Mouse (Mus musculus) lung, embryonic 15.5 days (tissue): ENCODE measurements around the gene Ier3. TPM values are rescaled to one million over a fixed set of nuclear protein-coding genes. Genes with fewer than 3 reads are reported as not detected.

Experiments used
- ATAC-seq: fragments of 200-750 bp; cut with Nextera tagmentation; 2 replicates; pipeline ENCODE4 v1.8.0; 2017; ENCODE audit warnings: moderate number of reproducible peaks, borderline replicate concordance; ENCODE audit not compliant: low FRiP score, low TSS enrichment; ENCODE audit errors: extremely low read depth
- H3K27ac ChIP-seq: fragments of 300-500 bp; sonication (generic); 2 replicates; pipeline ENCODE4 v1.5.1; 2015; ENCODE audit warnings: moderate library complexity, mild to moderate bottlenecking, inconsistent platforms
- H3K27me3 ChIP-seq: fragments of 300-500 bp; sonication (generic); 2 replicates; pipeline ENCODE4 v1.6.1; 2015; ENCODE audit warnings: inconsistent platforms
- H3K36me3 ChIP-seq: fragments of 300-500 bp; sonication (generic); 2 replicates; pipeline ENCODE4 v1.6.1; 2015; ENCODE audit warnings: inconsistent platforms
- H3K4me1 ChIP-seq: fragments of 300-500 bp; sonication (generic); 2 replicates; pipeline ENCODE4 v1.6.1; 2015; ENCODE audit warnings: inconsistent platforms
- H3K4me2 ChIP-seq: fragments of 300-500 bp; sonication (generic); 2 replicates; pipeline ENCODE4 v1.6.1; 2015; ENCODE audit warnings: inconsistent platforms, mild to moderate bottlenecking, moderate library complexity
- H3K4me3 ChIP-seq: fragments of 300-500 bp; sonication (generic); 2 replicates; pipeline ENCODE4 v1.5.1; 2015; ENCODE audit warnings: mild to moderate bottlenecking, inconsistent platforms
- H3K9ac ChIP-seq: fragments of 300-500 bp; sonication (generic); 2 replicates; pipeline ENCODE4 v1.6.1; 2015; ENCODE audit warnings: inconsistent platforms
- H3K9me3 ChIP-seq: fragments of 300-500 bp; sonication (generic); 2 replicates; pipeline ENCODE4 v1.6.1; 2016; ENCODE audit warnings: inconsistent platforms
- WGBS: fragments of 180-500 bp; shearing (Covaris S2); methylation state at CpG from one replicate; pipeline ENCODE4 v1.1.7; 2015; 5-methylcytosine and 5-hydroxymethylcytosine counted together
- polyA plus RNA-seq: library from polyadenylated mRNA; unstranded; fragments of >200 nt; fragmentation: Nextera tagmentation; extraction: Ambion mirVana; gene quantifications from 2 replicates; pipeline ENCODE4 v1.2.1, GENCODE M21; 2015

Gene Ier3
- polyA plus RNA-seq, 1 experiment from 2014 or later, result 17.9 TPM

- Histone ChIP-seq H3K9me3 (no peaks in the 10 kb centered on the region), H3K4me3 (no peak overlapping the region), H3K27me3 (no peaks in the 10 kb centered on the region), H3K36me3 (no peaks in the 10 kb centered on the region), H3K4me1 (no peaks in the 10 kb centered on the region), H3K4me2 (no peak overlapping the region), H3K27ac (no peak overlapping the region), H3K9ac (no peak overlapping the region)
- WGBS, result 87% methylated on average over 4 of the region's 4 CpGs
- no peak for ATAC-seq
Observed at GRCm38 (mm10) chr17:35790933-35791332, 30.6 kb upstream of the Ier3 start.

- no peak for ATAC-seq
- Histone ChIP-seq H3K4me3 (no peak overlapping the region), H3K9me3 (no peaks in the 10 kb centered on the region), H3K27me3 (no peaks in the 10 kb centered on the region), H3K4me2 (no peak overlapping the region), H3K9ac (no peak overlapping the region), H3K4me1 (no peaks in the 10 kb centered on the region), H3K36me3 (no peaks in the 10 kb centered on the region), H3K27ac (no peak overlapping the region)
- 42% methylated on average over 2 of the region's 2 CpGs for WGBS
Observed at GRCm38 (mm10) chr17:35792837-35793236, 28.6 kb upstream of the Ier3 start.

GRCm38 (mm10) chr17:35795099-35795498 lies 26.4 kb upstream of the Ier3 start:
- no peak for ATAC-seq
- Histone ChIP-seq H3K4me1 (no peaks in the 10 kb centered on the region), H3K4me2 (no peak overlapping the region), H3K27me3 (no peaks in the 10 kb centered on the region), H3K27ac (no peak overlapping the region), H3K9me3 (no peaks in the 10 kb centered on the region), H3K36me3 (no peaks in the 10 kb centered on the region), H3K9ac (no peak overlapping the region), H3K4me3 (no peak overlapping the region)
- 29% methylated on average over 2 of the region's 2 CpGs for WGBS

GRCm38 (mm10) chr17:35795656-35796055 lies 25.8 kb upstream of the Ier3 start:
- ATAC-seq, result no peak
- Histone ChIP-seq H3K36me3 (no peaks in the 10 kb centered on the region), H3K4me2 (no peak overlapping the region), H3K27me3 (no peaks in the 10 kb centered on the region), H3K27ac (no peak overlapping the region), H3K9me3 (no peaks in the 10 kb centered on the region), H3K4me1 (0 out of 2 replicates have a peak, but pooled peaks cover 4% of the 10 kb centered on the region), H3K9ac (no peak overlapping the region), H3K4me3 (no peak overlapping the region)
- whole genome bisulfite sequencing, result 62% methylated on average over 6 of the region's 6 CpGs

GRCm38 (mm10) chr17:35796835-35797234 lies 24.6 kb upstream of the Ier3 start:
- Histone ChIP-seq H3K27me3 (no peaks in the 10 kb centered on the region), H3K9ac (no peak overlapping the region), H3K27ac (no peak overlapping the region), H3K4me1 (peaks cover 12% of the 10 kb centered on the region; the same call in 1 of the 2 replicates), H3K4me3 (no peak overlapping the region), H3K4me2 (no peak overlapping the region), H3K9me3 (no peaks in the 10 kb centered on the region), H3K36me3 (no peaks in the 10 kb centered on the region)
- WGBS, result 67% methylated on average over 5 of the region's 5 CpGs
- no peak for ATAC-seq

- ATAC-seq, result no peak
Observed at GRCm38 (mm10) chr17:35800905-35801304, 20.6 kb upstream of the Ier3 start.

GRCm38 (mm10) chr17:35803020-35803419 lies 18.5 kb upstream of the Ier3 start:
- WGBS, result 20% methylated on average over 6 of the region's 6 CpGs
- no peaks in the 10 kb centered on the region for H3K9me3 ChIP-seq
- H3K4me3 ChIP-seq, result no peak overlapping the region
- H3K4me2 ChIP-seq, result no peak overlapping the region
- ATAC-seq, result no peak
- H3K36me3 ChIP-seq, result no peaks in the 10 kb centered on the region
- H3K27me3 ChIP-seq, result no peaks in the 10 kb centered on the region
- H3K27ac ChIP-seq, result peak overlapping the region; percentile 45; the same call in 1 of the 2 replicates
- no peak overlapping the region for H3K9ac ChIP-seq
- peaks cover 25% of the 10 kb centered on the region for H3K4me1 ChIP-seq

More at GRCm38 (mm10) chr17:35800905-35801304, 20.6 kb upstream of the Ier3 start:
- 53% methylated on average over 2 of the region's 2 CpGs for WGBS
- H3K4me2 ChIP-seq, result no peak overlapping the region
- H3K27ac ChIP-seq, result 0 out of 2 replicates have a peak overlapping the region, but pooled peaks have one; percentile 7
- no peak overlapping the region for H3K9ac ChIP-seq
- no peak overlapping the region for H3K4me3 ChIP-seq
- peaks cover 25% of the 10 kb centered on the region for H3K4me1 ChIP-seq
- no peaks in the 10 kb centered on the region for H3K9me3 ChIP-seq
- H3K27me3 ChIP-seq, result no peaks in the 10 kb centered on the region
- no peaks in the 10 kb centered on the region for H3K36me3 ChIP-seq

- H3K9me3 ChIP-seq, result no peaks in the 10 kb centered on the region
- H3K9ac ChIP-seq, result no peak overlapping the region
- ATAC-seq, result peak; percentile 37; the same call in 1 of the 2 replicates
- H3K4me2 ChIP-seq, result no peak overlapping the region
- H3K27ac ChIP-seq, result peak overlapping the region; percentile 73
- H3K4me3 ChIP-seq, result no peak overlapping the region
- H3K4me1 ChIP-seq, result peaks cover 28% of the 10 kb centered on the region
- H3K36me3 ChIP-seq, result no peaks in the 10 kb centered on the region
- no peaks in the 10 kb centered on the region for H3K27me3 ChIP-seq
- WGBS, result 45% methylated on average over 4 of the region's 4 CpGs
Observed at GRCm38 (mm10) chr17:35803858-35804399, 17.6 kb upstream of the Ier3 start.

- no peak overlapping the region for H3K4me2 ChIP-seq
- peaks cover 28% of the 10 kb centered on the region for H3K4me1 ChIP-seq
- no peaks in the 10 kb centered on the region for H3K36me3 ChIP-seq
- H3K9me3 ChIP-seq, result no peaks in the 10 kb centered on the region
- H3K27me3 ChIP-seq, result no peaks in the 10 kb centered on the region
- no peak for ATAC-seq
- no peak overlapping the region for H3K9ac ChIP-seq
- H3K4me3 ChIP-seq, result no peak overlapping the region
- peak overlapping the region; percentile 25; the same call in 1 of the 2 replicates for H3K27ac ChIP-seq
- WGBS, result 51% methylated on average over 9 of the region's 9 CpGs
Observed at GRCm38 (mm10) chr17:35808073-35808472, 13.4 kb upstream of the Ier3 start.

- peaks cover 37% of the 10 kb centered on the region for H3K4me1 ChIP-seq
- no peak overlapping the region for H3K4me3 ChIP-seq
- H3K9ac ChIP-seq, result no peak overlapping the region
- no peaks in the 10 kb centered on the region for H3K27me3 ChIP-seq
- no peaks in the 10 kb centered on the region for H3K9me3 ChIP-seq
- 82% methylated on average over 11 of the region's 11 CpGs for WGBS
- no peaks in the 10 kb centered on the region for H3K36me3 ChIP-seq
- no peak for ATAC-seq
- H3K4me2 ChIP-seq, result no peak overlapping the region
- H3K27ac ChIP-seq, result no peak overlapping the region
Observed at GRCm38 (mm10) chr17:35809395-35809794, 12.1 kb upstream of the Ier3 start.

GRCm38 (mm10) chr17:35810900-35811648 lies 10.4 kb upstream of the Ier3 start:
- Histone ChIP-seq H3K4me2 (no peak overlapping the region), H3K27me3 (no peaks in the 10 kb centered on the region), H3K4me1 (peaks cover 52% of the 10 kb centered on the region), H3K27ac (peak overlapping the region; percentile 24; the same call in 1 of the 2 replicates), H3K9ac (no peak overlapping the region), H3K4me3 (no peak overlapping the region), H3K9me3 (no peaks in the 10 kb centered on the region), H3K36me3 (no peaks in the 10 kb centered on the region)
- ATAC-seq, result no peak
- 59% methylated on average over 5 of the region's 5 CpGs for WGBS

GRCm38 (mm10) chr17:35812307-35812706 lies 9.2 kb upstream of the Ier3 start:
- Histone ChIP-seq H3K4me1 (peaks cover 65% of the 10 kb centered on the region), H3K4me3 (no peak overlapping the region), H3K36me3 (no peaks in the 10 kb centered on the region), H3K27me3 (no peaks in the 10 kb centered on the region), H3K27ac (peak overlapping the region; percentile 93), H3K9me3 (no peaks in the 10 kb centered on the region), H3K4me2 (no peak overlapping the region), H3K9ac (no peak overlapping the region)
- 66% methylated on average over 5 of the region's 5 CpGs for WGBS
- ATAC-seq, result no peak
